Comparison of ENCODE assay signal across 27 mouse cellular contexts in the genomic region with DNA sequence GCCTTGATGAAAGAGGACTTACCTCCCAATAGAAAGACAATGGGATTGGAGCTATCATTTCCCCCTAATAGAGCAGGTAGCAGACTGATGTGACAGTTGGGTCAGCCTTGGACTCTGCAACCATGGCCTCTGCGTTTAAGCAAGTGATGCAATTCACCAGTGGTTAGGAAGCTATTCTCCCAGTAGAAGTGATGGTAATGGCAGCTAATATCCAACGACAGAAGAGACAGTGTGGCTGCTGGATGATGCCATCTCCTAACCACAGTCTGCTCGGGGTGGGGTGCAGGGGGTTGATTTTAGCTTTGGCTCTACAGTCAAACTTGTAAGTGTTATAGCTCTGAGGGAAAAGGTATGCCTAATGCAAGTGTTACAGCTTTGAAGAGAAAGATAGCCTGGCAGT. TPM values are rescaled to one million over a fixed set of nuclear protein-coding genes. Genes with fewer than 3 reads are reported as not detected.
"Had no signal": no experiment of that assay in that cellular context is flagged by ENCODE, and none has a peak within 500 bp of the region (broad histone marks: within the 10 kb centered on the region; RNA-seq: fewer than 3 reads in every experiment).

No protein-coding gene starts in this region.

- H3K27ac ChIP-seq: limb, embryonic 10.5 days; limb, embryonic 12.5 days; limb, embryonic 13.5 days; limb, embryonic 15.5 days; liver, embryonic 12.5 days; liver, embryonic 13.5 days; liver, embryonic 14.5 days; liver, embryonic 15.5 days; lung, embryonic 15.5 days; macrophage; midbrain, embryonic 10.5 days; midbrain, embryonic 12.5 days; midbrain, embryonic 13.5 days; midbrain, embryonic 15.5 days; neural tube, embryonic 12.5 days; neural tube, embryonic 13.5 days had no signal

- H3K4me2 ChIP-seq: limb, embryonic 12.5 days; limb, embryonic 13.5 days; limb, embryonic 15.5 days; liver, embryonic 11.5 days; liver, embryonic 12.5 days; liver, embryonic 13.5 days; liver, embryonic 15.5 days; lung, embryonic 14.5 days; lung, embryonic 15.5 days; midbrain, embryonic 11.5 days; midbrain, embryonic 12.5 days; midbrain, embryonic 13.5 days; midbrain, embryonic 15.5 days; neural tube, embryonic 12.5 days; neural tube, embryonic 13.5 days had no signal

- H3K36me3 ChIP-seq: limb, embryonic 10.5 days; limb, embryonic 12.5 days; limb, embryonic 13.5 days; limb, embryonic 15.5 days; liver, embryonic 12.5 days; liver, embryonic 13.5 days; liver, embryonic 15.5 days; lung, embryonic 15.5 days; midbrain, embryonic 10.5 days; midbrain, embryonic 12.5 days; midbrain, embryonic 13.5 days; midbrain, embryonic 15.5 days; neural tube, embryonic 12.5 days; neural tube, embryonic 13.5 days had no signal

- ATAC-seq: liver, embryonic 12.5 days; liver, postnatal 0 days; lung, postnatal 0 days; midbrain, embryonic 13.5 days; midbrain, embryonic 15.5 days; midbrain, embryonic 16.5 days had no signal

- H3K4me1 ChIP-seq: limb, embryonic 12.5 days; limb, embryonic 13.5 days; limb, embryonic 15.5 days; liver, embryonic 12.5 days; liver, embryonic 13.5 days; liver, embryonic 15.5 days; megakaryocyte, embryonic 14.5 days; midbrain, embryonic 12.5 days; neural tube, embryonic 12.5 days had no signal

- H3K27me3 ChIP-seq: limb, embryonic 12.5 days; limb, embryonic 13.5 days; liver, embryonic 13.5 days; midbrain, embryonic 12.5 days; midbrain, embryonic 13.5 days; midbrain, embryonic 15.5 days; neural tube, embryonic 12.5 days had no signal

- H3K4me3 ChIP-seq: limb, embryonic 10.5 days; limb, embryonic 12.5 days; limb, embryonic 13.5 days; limb, embryonic 15.5 days; liver, embryonic 12.5 days; liver, embryonic 13.5 days; liver, embryonic 15.5 days; lung, embryonic 15.5 days; megakaryocyte, embryonic 14.5 days; midbrain, embryonic 10.5 days; midbrain, embryonic 12.5 days; midbrain, embryonic 13.5 days; midbrain, embryonic 15.5 days; myocyte; neural tube, embryonic 12.5 days; neural tube, embryonic 13.5 days had no signal

- DNase-seq: liver; liver, embryonic 13.5 days; liver, postnatal 0 days; lung, adult 2 months; lung, embryonic 14.5 days; lung, postnatal 10 days had no signal

- H3K9me3 ChIP-seq: limb, embryonic 10.5 days; limb, embryonic 12.5 days; limb, embryonic 15.5 days; liver, embryonic 12.5 days; liver, embryonic 13.5 days; liver, embryonic 15.5 days; midbrain, embryonic 10.5 days; midbrain, embryonic 12.5 days; midbrain, embryonic 13.5 days; midbrain, embryonic 15.5 days had no signal

- H3K9ac ChIP-seq: limb, embryonic 12.5 days; limb, embryonic 13.5 days; limb, embryonic 15.5 days; liver, embryonic 12.5 days; liver, embryonic 13.5 days; liver, embryonic 14.5 days; liver, embryonic 15.5 days; liver, postnatal 0 days; lung, embryonic 14.5 days; lung, embryonic 15.5 days; midbrain, embryonic 12.5 days; midbrain, embryonic 13.5 days; midbrain, embryonic 15.5 days; neural tube, embryonic 12.5 days; neural tube, embryonic 13.5 days had no signal

RNA-seq across cellular contexts. Expression of gene Fam174b, which starts 18.3 kb away (rescaled TPM):
- polyA plus RNA-seq: myocyte had no signal
